Mouse (Mus musculus): ENCODE results near the gene Kpnb1.
"Not testable (repeated sequence)": the region's sequence is repeated elsewhere in the genome, so short reads cannot be mapped to it uniquely, and the experiment has no call there.

Kpnb1 gene

DNA sequence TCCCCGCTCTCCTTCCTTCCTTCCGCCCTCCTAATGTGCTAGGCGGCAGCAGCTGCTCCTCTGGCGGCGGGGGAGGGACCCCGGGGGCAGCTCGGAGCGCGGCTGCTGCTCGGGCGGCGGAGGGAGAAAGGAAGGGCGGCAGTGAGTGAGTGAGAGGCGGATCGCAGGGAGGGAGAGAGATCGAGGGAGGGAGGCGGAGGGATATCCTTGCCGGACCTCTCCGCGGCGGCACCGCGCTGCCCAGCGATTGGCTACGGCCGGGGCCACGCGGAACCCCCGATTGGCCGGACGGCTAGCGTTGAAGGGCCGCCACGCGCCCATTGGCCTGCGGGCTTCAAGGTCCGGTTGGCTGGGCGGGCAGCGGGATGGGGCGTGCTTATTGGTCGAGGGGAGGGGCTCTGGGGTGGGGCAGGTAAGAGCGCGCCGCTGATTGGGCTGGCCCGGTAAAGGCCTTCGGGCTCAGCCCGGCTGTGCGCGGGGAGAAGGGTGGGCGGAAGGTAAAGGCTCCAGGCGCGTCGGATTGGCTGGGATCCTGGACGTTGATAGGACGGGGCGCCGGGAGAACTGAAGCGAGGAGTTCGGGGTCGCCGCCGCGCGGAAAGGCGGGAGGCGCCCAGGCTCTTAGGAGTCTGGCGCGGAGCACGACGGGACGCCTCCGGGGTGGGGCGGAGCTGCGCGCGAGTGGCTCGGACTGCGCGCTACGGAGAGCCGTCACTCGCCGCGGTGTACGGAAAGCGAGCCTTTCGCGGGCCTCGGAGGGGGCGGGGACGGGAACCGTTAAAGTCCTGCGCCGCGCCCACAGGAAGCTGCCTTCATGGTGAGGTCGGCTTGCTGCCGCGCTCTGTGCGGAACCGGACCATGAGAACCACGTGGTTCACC lies at the start of gene Kpnb1:
Kpnb1 (minus strand) TSS at position 118 of the 879 bp plus-strand sequence.
- DNase-seq, result peak; percentile 99

DNA sequence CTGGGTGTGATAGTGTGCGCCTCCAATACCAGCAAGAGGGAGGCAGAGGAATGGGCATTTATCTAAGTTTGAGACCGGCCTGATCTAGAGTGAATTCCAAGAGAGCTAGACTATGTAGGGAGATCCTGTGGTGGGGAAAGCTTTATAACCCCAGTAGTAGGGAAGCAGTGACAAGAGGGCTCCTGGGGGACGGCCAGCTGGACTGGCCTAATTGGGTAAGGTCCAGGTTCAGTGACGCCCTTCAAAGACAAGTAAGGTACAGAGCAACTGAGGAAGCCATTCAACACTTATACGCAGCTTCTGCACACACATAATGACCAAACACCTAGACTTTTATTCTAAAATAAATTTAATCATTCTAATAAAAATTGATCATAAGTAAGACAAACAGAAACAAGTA lies 44.8 kb upstream of the Kpnb1 start:
- no peak for DNase-seq

DNA sequence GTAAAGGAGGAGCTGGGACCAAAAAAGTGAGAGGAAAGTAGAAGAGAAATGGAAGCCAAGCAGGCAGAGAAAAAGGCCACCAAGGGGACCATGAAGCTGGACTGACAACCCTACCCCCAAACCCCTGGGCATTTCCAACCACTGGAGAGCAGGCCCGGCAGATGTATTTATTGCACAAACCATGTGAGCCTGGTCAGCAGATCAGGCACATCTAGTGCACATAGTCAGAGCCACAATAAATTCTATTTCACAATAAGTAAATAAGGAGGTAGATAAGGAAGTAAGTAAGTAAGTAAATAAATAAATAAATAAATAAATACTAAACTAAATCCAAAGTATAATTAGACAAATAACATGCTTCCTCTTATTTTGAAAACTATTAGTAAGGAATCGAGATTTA lies 41.7 kb upstream of the Kpnb1 start:
- no peak for DNase-seq

DNA sequence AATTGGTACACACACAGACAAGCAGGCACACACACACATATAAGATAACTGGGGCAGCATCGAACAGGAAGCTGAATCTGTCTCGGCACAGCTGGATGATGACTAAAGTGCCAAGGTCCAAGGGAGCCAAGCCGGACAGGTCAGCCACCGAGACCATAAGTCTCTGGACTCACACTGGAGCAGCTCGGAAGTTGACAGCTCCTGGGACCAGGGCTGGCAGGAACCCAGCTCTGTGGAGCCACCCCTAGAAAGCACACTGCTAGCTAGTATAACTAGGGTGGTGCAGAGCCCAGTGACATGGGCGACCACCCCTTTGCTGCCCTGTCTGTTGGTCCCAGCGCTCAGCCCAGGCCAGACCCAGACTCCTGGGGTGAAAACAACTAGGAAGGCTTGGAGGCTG lies 41.3 kb upstream of the Kpnb1 start:
- DNase-seq, result no peak

DNA sequence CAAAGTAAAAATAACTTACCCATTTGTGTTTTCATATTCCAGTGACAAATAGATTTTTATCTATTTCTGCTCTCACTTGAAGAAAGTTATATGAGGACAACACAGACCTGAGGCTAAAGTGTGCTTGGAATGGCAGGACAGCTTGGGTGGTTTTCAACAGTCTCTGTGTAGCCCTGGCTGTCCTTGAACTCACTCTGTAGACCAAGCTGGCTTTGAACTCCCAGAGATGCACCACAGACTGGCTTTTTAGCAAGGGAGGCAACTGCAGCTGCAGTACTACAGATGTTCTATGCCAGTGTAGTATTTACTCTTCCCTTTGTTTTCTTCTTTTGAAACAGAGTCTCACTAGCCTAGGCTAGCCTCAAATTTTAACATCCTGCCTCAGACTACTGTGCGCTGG lies 38.5 kb upstream of the Kpnb1 start:
- DNase-seq, result no peak

DNA sequence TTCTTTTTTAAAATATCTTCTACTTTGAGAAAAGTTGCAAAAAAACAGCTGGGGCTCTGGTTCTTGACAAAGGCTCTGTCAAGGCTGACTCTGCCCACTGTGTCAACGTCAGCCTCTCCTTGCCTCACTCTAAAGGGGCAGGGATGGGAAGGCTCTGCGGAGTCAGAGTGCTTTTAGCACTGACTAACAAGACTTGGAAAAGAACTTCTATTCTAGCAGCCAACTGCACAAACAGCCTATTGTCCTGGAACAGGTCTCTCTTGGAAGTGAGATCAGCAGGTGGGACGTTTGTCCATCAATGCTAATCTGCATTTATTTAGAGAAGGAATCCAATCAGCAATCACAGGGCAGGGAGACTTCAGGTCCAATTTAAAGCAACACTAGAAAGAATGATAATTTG lies 35.8 kb upstream of the Kpnb1 start:
- DNase-seq, result no peak

DNA sequence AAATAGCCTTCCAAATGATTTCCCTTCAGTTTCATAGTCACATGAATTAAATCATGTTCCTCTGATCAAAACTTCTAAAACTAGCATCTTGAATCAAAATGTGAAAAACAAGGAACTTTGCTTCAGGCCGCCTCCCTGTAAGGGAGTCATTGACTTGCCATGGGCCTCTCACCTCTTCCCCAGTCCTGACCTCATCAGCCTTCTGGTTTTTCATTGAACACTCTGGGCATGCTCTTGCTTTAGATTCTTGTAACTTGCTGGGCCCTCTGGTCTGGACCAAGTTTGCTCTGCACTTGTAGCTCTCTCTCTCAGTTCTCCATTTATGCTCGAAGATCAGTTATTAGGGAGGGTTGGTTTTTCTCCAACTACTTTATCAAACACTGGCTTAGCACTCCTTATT lies 33.9 kb upstream of the Kpnb1 start:
- DNase-seq, result no peak

DNA sequence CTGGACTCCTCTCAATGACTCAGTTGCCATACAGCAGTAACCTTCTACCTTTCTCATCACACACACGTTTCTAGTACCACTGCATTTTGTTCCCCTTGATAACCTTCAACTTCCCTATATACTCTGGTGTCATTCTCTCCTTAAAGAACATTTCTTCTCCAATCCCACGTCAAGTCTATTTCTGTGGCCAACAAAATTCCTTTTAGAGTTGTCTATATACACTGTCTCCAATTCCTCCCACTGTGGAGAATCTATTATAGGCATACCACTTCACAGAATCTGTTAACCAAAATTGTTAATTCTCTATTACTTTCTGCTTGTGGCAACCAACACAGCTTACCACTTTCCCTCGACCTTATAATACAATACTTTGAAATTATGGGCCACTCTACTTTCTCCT lies 32.5 kb upstream of the Kpnb1 start:
- DNase-seq, result no peak

DNA sequence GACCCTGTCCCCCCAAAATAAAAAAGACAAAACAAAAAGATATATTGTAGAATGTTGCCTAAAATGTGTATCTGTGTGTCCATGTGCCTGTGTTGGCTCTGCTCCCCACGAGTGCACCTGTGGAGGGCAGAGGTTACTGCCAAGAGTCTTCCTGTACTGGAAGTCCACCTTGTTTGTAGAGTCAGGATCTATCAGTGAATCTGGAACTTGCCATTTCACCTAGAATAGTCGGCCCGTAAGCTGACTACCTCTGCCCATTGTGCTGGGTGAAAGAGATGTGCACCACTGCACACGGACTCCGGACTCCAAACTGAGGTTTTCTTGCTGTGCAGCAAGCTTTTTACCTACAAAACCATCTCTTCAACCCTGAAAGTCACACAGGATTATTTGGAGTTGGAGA lies 26.7 kb upstream of the Kpnb1 start:
- no peak for DNase-seq

DNA sequence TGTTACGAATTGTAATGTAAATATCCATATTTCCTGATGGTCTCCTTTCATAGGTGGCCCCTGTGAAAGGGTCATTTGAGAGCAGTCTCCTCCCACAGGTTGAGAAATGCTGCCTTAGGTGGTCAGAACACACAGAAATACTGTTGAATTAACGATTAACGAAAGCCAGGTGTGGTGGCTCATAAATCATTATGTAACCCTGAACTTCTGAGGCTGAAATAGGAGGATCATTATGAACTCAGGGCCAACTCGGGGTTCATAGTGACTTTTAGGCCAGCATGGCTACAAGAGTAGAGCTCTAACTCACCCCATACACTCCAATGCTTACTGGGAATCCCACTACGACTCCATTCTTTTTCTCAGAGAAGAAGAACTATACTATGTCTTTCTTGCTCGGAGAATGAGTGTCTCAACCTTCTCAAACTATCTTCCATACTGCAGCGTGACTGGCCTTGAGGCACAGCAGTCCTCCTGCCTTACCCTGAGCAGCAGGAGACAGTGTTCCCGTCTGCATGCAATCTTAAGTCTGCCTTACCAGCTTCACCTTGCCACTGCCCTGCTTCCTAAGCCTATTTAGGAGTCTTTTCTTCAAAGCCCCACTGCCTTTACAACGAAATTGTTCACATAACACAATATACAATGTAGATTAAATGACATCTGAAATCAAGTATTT lies 23.2 kb upstream of the Kpnb1 start:
- DNase-seq, result no peak

DNA sequence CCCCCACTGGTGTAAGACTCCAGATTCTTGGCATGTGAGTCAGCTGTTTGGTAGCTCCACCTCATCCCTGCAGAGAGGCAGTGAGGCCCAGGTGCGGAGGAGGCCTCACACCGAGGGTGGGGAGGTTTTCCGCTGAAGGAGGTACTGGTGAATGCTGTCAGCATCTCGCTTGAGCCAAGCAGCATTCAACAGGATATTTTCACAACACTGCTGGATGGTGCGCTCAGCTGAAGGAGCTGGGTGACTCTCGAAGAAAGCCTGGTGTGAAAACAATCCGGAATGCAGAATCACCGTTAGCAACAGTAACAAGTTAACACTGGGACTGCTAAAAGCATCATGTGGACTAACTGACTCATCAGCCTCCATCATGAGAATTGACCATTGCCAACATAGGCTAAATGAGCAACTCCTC lies 19.3 kb upstream of the Kpnb1 start:
- peak; percentile 75 for DNase-seq

DNA sequence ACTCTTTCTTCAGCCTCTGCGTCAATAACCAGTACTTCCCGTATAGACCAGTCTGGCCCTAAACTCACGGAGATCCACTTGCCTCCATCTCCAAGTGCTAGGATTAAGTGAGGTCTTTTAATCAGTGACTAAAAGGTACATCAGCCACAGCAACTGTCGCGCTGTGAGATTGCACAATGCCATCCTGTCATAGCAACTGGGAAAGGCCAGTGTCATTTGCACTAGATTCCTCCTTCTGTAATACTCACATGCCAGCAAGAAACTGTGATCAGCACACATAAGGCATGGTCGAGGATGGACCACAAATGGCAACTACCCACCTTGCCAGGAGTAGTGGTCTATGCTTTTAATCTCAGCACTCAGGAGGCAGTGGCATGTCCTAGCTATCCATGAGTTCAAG lies 11.8 kb upstream of the Kpnb1 start:
- DNase-seq, result no peak

DNA sequence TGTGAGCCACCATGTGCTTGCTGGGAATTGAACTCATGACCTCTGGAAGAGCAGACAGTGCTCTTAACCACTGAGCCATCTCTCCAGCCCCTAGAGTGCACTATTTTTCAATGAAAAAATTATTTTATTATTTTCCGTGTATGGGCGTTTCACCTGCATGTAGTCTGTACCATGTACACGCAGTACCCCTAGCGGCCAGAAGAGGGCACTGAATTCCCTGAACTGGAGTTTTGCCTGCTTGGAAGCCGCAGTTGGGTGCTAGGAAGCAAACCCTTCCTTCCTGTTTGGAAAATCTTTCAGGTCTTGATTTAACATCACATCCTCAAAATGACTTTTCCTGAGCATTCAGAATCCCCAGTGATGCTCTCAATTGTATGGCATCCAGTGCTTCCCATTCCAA lies 10.9 kb upstream of the Kpnb1 start:
- no peak for DNase-seq

DNA sequence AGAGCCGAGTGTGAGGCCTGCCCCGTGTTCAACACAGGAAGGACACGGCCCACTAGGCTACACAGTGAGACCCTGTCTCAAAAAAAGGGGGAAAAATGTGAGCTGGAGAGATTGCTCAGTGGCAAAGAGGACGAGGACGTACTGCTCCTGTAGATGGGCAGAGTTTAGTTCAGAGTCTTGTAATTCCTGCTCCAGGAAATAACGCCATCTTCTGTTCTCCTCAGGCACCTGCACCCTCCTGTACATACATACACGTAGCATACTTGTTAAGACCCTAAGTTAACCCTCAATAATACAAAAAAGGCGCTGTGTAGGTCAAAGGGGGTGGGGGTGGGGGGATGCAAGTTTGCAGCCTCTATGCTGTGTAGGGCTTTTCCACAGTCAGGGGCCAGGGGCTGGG lies 9.3 kb upstream of the Kpnb1 start:
- DNase-seq, result no peak

DNA sequence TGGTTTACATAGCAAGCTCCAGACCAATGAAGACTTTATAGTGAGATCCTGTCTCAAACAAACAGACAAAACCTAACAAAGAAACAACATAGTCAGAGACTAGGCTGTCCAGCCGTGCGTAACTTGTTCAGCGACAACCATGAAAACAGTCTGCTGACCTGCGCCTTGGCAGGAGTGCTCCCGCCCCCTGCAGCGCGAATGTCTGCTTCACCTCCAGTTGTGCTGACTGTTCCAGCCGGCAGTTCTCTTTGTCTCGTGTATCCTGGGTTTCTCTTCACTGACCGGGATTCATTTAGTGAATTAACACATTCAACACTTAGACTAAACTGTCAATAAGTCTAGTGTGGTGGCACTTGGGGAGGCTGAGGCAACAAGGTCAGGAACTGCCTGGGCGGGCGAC lies 8.9 kb upstream of the Kpnb1 start:
- no peak for DNase-seq

DNA sequence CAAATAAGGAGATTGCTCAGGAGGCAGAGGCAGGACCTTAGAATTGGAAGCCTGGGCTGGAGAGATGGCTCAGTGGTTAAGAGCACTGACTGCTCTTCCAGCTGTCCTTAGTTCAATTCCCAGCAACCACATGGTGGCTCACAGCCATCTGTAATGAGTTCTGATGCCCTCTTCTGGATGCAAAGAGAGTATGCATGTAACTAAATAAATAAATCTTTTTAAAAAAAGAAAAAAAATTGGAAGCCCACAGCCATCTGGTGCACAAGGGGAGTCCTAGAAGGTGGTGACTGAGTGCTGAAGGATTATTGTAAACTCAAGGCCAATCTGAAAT lies 4.9 kb upstream of the Kpnb1 start:
- no peak for DNase-seq

DNA sequence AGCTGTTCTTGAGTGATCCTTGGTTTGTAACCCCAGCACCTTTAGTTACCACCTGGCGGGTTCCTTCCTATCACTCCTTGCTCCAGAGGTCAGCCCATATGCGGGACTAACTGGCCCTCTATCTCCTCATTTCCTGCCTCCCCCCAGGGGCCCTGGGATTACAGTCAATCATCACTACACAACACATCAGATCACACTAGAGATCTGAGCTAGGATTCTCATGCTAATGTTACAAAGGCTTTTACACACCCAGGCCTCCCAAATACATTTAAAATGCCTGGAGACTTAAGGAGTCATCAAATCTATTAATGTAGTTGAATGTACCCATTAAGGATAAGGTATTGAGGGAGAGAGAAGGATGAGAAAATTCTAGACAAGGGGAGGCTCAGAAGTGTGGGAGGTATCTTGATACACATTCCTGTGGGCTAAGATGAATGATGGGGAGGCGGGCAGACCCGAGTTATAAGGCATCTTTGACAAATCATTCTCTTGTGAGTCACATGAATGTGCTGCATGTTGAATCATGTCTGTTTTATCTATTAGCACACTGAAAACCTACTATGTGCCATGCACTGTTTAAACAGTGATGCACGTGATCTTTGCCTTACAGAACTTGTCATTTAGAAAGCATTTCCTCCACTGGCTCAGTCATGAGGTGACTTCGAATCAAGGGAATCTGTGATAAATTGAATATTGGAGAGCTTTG lies 4.4 kb upstream of the Kpnb1 start:
- no peak for DNase-seq

DNA sequence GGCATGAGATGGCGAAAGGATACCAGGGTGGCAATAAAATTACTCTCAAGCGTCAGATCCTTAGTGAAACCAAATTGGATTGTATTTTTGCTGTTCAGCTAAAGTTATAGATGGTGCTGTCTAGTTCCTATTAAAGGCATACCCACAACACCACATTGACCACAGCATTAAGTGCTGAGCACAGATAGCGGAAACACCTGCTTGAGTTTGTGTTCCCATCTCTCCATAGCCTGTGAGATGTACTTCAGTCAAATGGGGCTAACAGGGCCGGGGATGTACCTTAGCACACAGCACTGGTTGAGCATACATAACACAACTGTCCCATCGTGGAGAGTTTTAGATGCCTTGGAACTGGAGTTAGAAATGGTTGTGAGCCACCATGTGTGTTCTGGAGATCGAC lies 3.3 kb upstream of the Kpnb1 start:
- DNase-seq, result no peak

DNA sequence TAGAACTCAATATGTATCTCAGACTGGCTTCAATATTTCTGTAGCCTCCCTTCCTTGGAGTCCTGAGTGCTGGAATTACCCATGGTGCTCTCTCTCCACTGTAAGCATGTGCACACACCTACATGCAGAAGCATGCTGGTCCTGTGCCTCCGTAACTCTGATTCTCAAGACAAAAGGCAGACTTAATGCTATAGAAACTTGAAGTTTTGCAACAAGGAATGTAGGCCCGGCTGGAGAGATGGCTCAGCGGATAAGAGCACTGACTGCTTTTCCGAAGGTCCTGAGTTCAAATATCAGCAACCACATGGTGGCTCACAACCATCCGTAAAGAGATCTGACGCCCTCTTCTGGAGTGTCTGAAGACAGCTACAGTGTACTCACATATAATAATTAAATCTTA lies 2.0 kb upstream of the Kpnb1 start:
- not testable (repeated sequence) for DNase-seq

DNA sequence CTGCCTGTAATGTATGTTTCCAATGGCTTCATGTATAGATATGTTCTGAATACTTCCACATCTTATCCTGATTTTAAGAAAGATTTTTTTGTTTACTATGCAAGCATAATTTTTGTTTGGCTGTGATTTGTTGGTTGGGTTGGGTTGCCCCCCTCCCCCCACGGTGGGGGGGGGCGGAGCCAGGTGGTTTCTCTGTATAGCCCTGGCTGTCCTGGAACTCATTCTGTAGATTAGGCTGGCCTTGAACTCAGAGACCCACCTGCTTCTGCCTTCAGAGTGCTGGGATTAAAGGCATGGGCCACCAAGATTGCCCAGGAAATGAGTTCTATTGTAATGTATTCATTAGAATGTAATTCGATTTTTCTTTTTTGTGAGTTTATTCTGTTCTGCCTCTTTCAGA lies 1.6 kb upstream of the Kpnb1 start:
- DNase-seq, result no peak

DNA sequence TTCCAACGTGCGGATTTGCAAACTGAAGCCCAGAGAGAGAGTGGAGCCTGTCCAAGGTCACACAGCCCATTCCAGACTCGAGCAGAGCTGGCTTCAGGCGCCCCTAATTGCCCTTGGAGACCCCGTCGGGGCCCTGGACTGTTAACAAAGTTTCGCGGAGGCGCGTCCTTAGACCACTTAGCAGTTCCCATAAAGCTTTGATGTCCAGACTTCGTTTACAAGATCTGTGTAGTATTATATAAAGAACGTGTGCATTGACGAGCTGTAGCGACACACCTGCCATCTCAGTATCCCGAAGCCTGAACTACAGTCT lies 918 bp upstream of the Kpnb1 start:
- no peak for DNase-seq

DNA sequence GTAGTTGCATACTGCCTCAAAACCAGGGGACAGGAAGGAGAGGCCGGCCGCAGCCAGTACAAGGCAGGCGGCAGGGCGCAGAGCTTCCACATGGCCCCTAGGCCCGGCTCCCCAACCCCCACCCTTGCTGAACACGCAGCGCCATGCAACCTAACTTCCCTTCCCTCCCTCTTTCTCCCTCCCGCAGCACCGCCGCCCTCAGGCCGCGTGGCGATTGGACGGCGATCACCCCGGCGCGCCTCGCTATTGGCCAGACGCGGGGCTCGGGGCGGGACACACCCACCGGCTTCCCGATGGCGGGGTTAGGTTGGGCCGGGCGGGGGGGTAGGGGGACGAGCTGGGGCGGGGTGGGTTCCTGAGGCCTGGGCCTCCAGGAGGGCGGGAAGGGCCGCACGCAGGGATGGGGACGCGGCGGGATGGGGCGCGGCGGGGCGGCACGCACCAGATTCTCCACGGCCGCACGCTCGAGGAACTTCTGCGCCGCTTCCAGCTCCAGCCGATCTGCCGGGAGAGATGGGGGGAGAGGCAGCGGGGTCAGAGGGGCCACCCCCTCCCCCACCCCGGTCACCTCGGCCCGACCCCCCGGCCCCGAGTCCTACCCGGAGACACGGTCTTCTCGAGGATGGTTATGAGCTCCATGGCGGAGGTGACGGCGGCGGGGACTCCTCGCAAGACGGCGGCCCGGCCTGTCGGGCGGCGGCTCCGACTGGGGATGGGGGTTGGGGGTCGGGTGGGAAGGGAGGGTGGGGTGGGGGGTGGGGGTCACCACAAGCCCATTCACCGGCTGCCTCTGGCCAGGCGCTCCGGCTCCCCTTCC lies 526 bp downstream of the Kpnb1 start:
- peak; percentile 99 for DNase-seq
